Mouse (Mus musculus) embryo, embryonic 11.5 days (tissue): ENCODE data around the gene Pold2.
A peak's percentile ranks its signal among the peaks of the same experiment; 100 is the strongest.
"Not testable (repeated sequence)": the region's sequence is repeated elsewhere in the genome, so short reads cannot be mapped to it uniquely, and the experiment has no call there.

ENCODE experiments used
- DNase-seq: peaks from one replicate; pipeline ENCODE4 v3.0.0-alpha.2; 2012; ENCODE audit warnings: low read depth, low spot score

The Pold2 gene

GRCm38 (mm10) chr11:5898531-5898930 is 20.4 kb upstream of the Pold2 start, which contains the start of gene Myl7:
Gene Myl7, minus strand, starts transcription at chr11:5898782.
- no peak for DNase-seq

- DNase-seq, result no peak
Measured at GRCm38 (mm10) chr11:5897839-5898238, 19.7 kb upstream of the Pold2 start.

GRCm38 (mm10) chr11:5897230-5897629 is 19.1 kb upstream of the Pold2 start:
- DNase-seq, result no peak

GRCm38 (mm10) chr11:5893807-5894206 is 15.7 kb upstream of the Pold2 start:
- no peak for DNase-seq

GRCm38 (mm10) chr11:5892810-5893368 is 14.8 kb upstream of the Pold2 start:
- DNase-seq, result no peak

- DNase-seq, result no peak
Measured at GRCm38 (mm10) chr11:5892151-5892591, 14.1 kb upstream of the Pold2 start.

GRCm38 (mm10) chr11:5888563-5888962 is 10.5 kb upstream of the Pold2 start:
- DNase-seq, result not testable (repeated sequence)

GRCm38 (mm10) chr11:5887250-5887649 is 9.2 kb upstream of the Pold2 start:
- DNase-seq, result no peak

GRCm38 (mm10) chr11:5886187-5886586 is 8.1 kb upstream of the Pold2 start:
- DNase-seq, result peak; percentile 59

GRCm38 (mm10) chr11:5882518-5882917 is 4.4 kb upstream of the Pold2 start:
- DNase-seq, result no peak

GRCm38 (mm10) chr11:5879905-5880304 is 1.8 kb upstream of the Pold2 start:
- DNase-seq, result no peak

GRCm38 (mm10) chr11:5878661-5879060 is 569 bp upstream of the Pold2 start:
- no peak for DNase-seq

GRCm38 (mm10) chr11:5877421-5877820 is 671 bp downstream of the Pold2 start:
- no peak for DNase-seq

GRCm38 (mm10) chr11:5873192-5873591 is 4.9 kb downstream of the Pold2 start:
- DNase-seq, result no peak

GRCm38 (mm10) chr11:5872707-5873106 is 5.4 kb downstream of the Pold2 start:
- DNase-seq, result no peak

GRCm38 (mm10) chr11:5870069-5870468 is 8.0 kb downstream of the Pold2 start:
- DNase-seq, result no peak

- DNase-seq, result no peak
Measured at GRCm38 (mm10) chr11:5869331-5869730, 8.8 kb downstream of the Pold2 start.

GRCm38 (mm10) chr11:5868324-5868723 is 9.8 kb downstream of the Pold2 start:
- no peak for DNase-seq

- no peak for DNase-seq
Measured at GRCm38 (mm10) chr11:5867196-5867595, 10.9 kb downstream of the Pold2 start.

- DNase-seq, result no peak
Measured at GRCm38 (mm10) chr11:5862394-5863105, 15.5 kb downstream of the Pold2 start.

GRCm38 (mm10) chr11:5861678-5862393 is 16.3 kb downstream of the Pold2 start, which contains the start of gene Aebp1:
Gene Aebp1, plus strand, starts transcription at chr11:5861947.
- no peak for DNase-seq

- DNase-seq, result no peak
Measured at GRCm38 (mm10) chr11:5860639-5861038, 17.5 kb downstream of the Pold2 start.
